Mouse (Mus musculus) heart, postnatal 0 days (tissue): ENCODE data around the gene Plxnb2. TPM values are rescaled to one million over a fixed set of nuclear protein-coding genes. Genes with fewer than 3 reads are reported as not detected.

ENCODE experiments used
- ATAC-seq: fragments of 200-750 bp; cut with Nextera tagmentation; 2 replicates; pipeline ENCODE4 v1.8.0; 2017; ENCODE audit warnings: low read depth, moderate number of reproducible peaks, moderate library complexity; ENCODE audit not compliant: insufficient read depth
- DNase-seq: peaks from one replicate; pipeline ENCODE4 v3.0.0-alpha.2; 2016; ENCODE audit warnings: low spot score
- H3K27ac ChIP-seq: fragments of 300-500 bp; sonication (generic); 2 replicates; pipeline ENCODE4 v1.5.1; 2014; ENCODE audit warnings: low read depth, mild to moderate bottlenecking
- H3K27me3 ChIP-seq: fragments of 300-500 bp; sonication (generic); 2 replicates; pipeline ENCODE4 v1.6.1; 2014; ENCODE audit warnings: low read length, mixed read lengths; ENCODE audit not compliant: control insufficient read depth, insufficient read depth
- H3K36me3 ChIP-seq: fragments of 300-500 bp; sonication (generic); replicated peaks from 2 replicates; pipeline ENCODE4 v1.6.1; 2014; ENCODE audit warnings: low read length, mixed read lengths; ENCODE audit not compliant: control insufficient read depth, insufficient read depth
- H3K4me1 ChIP-seq: fragments of 300-500 bp; sonication (generic); 2 replicates; pipeline ENCODE4 v1.6.1; 2014; ENCODE audit warnings: antibody characterized with exemption; ENCODE audit not compliant: control insufficient read depth, insufficient read depth
- H3K4me2 ChIP-seq: fragments of 300-500 bp; sonication (generic); 2 replicates; pipeline ENCODE4 v1.6.1; 2014; ENCODE audit warnings: low read depth, mild to moderate bottlenecking, low read length, moderate library complexity
- H3K4me3 ChIP-seq: fragments of 300-500 bp; sonication (generic); 2 replicates; pipeline ENCODE4 v1.5.1; 2014; ENCODE audit warnings: low read depth, low read length
- H3K9ac ChIP-seq: fragments of 300-500 bp; sonication (generic); replicated peaks from 2 replicates; pipeline ENCODE4 v1.6.1; 2014; ENCODE audit warnings: low read depth, low read length, mixed read lengths
- H3K9me3 ChIP-seq: fragments of 300-500 bp; sonication (generic); replicated peaks from 2 replicates; pipeline ENCODE4 v1.6.1; 2016; ENCODE audit warnings: low read length; ENCODE audit not compliant: control insufficient read depth
- CTCF ChIP-seq: IDR thresholded peaks from 2 replicates; pipeline ENCODE4 v1.5.1; 2016; ENCODE audit warnings: antibody characterized with exemption, control low read depth, low read depth
- EP300 ChIP-seq: IDR thresholded peaks from 2 replicates; pipeline ENCODE4 v1.6.1; 2016; ENCODE audit warnings: antibody characterized with exemption, low read depth
- WGBS: fragments of 180-500 bp; shearing (Covaris S2); extraction: QIAGEN DNeasy Blood & Tissue Kit; methylation state at CpG from one replicate; pipeline ENCODE4 v1.1.7; 2014; 5-methylcytosine and 5-hydroxymethylcytosine counted together
- polyA plus RNA-seq: library from polyadenylated mRNA; unstranded; fragments of >200 nt; fragmentation: Nextera tagmentation; extraction: Ambion mirVana; gene quantifications from 2 replicates; pipeline ENCODE4 v1.2.1, GENCODE M21; 2015
- total RNA-seq: library from RNA; depleted of rRNA; stranded (reverse); fragments of >200 nt; gene quantifications from 2 replicates; pipeline ENCODE4 v1.2.3, GENCODE M21; 2014; ENCODE audit warnings: low replicate concordance

The Plxnb2 gene
- total and polyA plus RNA-seq, 2 experiments from 2014 or later = 54.5 to 153 TPM

DNA sequence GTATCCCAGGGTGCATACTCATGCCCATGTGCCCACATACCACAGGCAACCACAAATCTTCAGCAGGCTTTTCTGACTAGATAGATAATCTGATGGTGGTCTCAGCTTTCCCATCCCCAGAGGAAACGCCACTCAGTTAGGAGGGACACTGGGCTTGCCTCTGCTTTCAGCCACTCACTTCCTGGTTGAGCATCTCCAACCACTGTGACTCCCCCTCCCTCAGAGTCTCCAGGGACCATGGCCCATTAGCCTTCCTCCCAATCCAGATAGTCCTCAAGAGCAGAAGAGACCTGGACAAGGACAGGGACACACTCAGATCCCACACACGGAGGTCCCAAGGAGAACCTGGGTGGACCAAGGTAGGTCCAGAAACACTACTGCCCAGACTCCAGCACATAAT is 37.5 kb downstream of the Plxnb2 start:
- H3K9me3 ChIP-seq = no peaks in the 10 kb centered on the region
- ATAC-seq (no peak), DNase-seq (no peak)
- H3K4me2 ChIP-seq = no peak overlapping the region
- H3K36me3 ChIP-seq = no peaks in the 10 kb centered on the region
- 60% methylated on average over 2 of the region's 2 CpGs for WGBS
- no peak for TF ChIP-seq EP300
- no peak for TF ChIP-seq CTCF
- H3K4me1 ChIP-seq = peaks cover 12% of the 10 kb centered on the region
- no peak overlapping the region for H3K9ac ChIP-seq
- no peak overlapping the region for H3K4me3 ChIP-seq
- H3K27me3 ChIP-seq = peaks cover 43% of the 10 kb centered on the region
- no peak overlapping the region for H3K27ac ChIP-seq

DNA sequence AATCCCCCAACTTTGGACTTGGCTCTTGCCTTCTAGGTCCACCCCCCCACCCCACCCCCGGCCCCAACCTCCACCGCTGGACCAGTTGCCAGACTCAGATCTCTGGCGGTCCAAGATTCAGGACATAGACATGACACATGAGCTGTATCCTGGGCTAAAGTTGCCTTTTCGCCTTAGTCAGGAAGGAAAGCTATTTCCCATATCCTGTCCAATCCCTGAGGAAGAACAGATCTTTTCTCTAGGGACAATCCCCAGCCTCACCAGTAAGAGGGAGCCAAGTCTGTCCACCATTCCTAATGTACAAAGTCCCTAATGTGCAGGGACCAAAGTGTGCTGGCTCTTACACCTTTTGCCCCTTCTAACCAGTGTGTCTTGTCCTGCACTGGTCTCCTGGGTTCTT is 38.7 kb downstream of the Plxnb2 start:
- H3K4me1 ChIP-seq = peaks cover 10% of the 10 kb centered on the region
- peaks cover 33% of the 10 kb centered on the region for H3K27me3 ChIP-seq
- H3K4me2 ChIP-seq = no peak overlapping the region
- no peaks in the 10 kb centered on the region for H3K36me3 ChIP-seq
- H3K9me3 ChIP-seq = no peaks in the 10 kb centered on the region
- no peak for TF ChIP-seq CTCF
- no peak for TF ChIP-seq EP300
- no peak overlapping the region for H3K27ac ChIP-seq
- no peak overlapping the region for H3K9ac ChIP-seq
- ATAC-seq (no peak), DNase-seq (no peak)
- H3K4me3 ChIP-seq = no peak overlapping the region
- WGBS = 38% methylated on average over 4 of the region's 4 CpGs

GRCm38 (mm10) chr15:89141443-89141842 is 39.1 kb downstream of the Plxnb2 start:
- H3K4me3 ChIP-seq = no peak overlapping the region
- peaks cover 6% of the 10 kb centered on the region; the same call in 1 of the 2 replicates for H3K4me1 ChIP-seq
- DNase-seq (no peak), ATAC-seq (no peak)
- peaks cover 28% of the 10 kb centered on the region for H3K27me3 ChIP-seq
- no peak for TF ChIP-seq CTCF
- TF ChIP-seq EP300 = no peak
- no peak overlapping the region for H3K27ac ChIP-seq
- H3K36me3 ChIP-seq = no peaks in the 10 kb centered on the region
- no peak overlapping the region for H3K9ac ChIP-seq
- H3K4me2 ChIP-seq = no peak overlapping the region
- 39% methylated on average over 5 of the region's 5 CpGs for WGBS
- H3K9me3 ChIP-seq = no peaks in the 10 kb centered on the region

- Histone ChIP-seq H3K4me2 (peak within 1 kb of the TSS; percentile 95), H3K27ac (0 out of 2 replicates have a peak within 1 kb of the TSS, but pooled peaks have one; percentile 23), H3K9me3 (no peaks in the 10 kb centered on the region), H3K27me3 (peaks cover 21% of the 10 kb centered on the region), H3K36me3 (no peaks in the 10 kb centered on the region), H3K4me3 (peak within 1 kb of the TSS; percentile 68), H3K9ac (peak within 1 kb of the TSS; percentile 47), H3K4me1 (peaks cover 6% of the 10 kb centered on the region; the same call in 1 of the 2 replicates)
- no peak for TF ChIP-seq EP300
- no peak for TF ChIP-seq CTCF
- DNase-seq (no peak), ATAC-seq (peak; percentile 63)
- 3% methylated on average over 21 of the region's 21 CpGs for WGBS
Measured at GRCm38 (mm10) chr15:89140659-89141252, 39.8 kb downstream of the Plxnb2 start, which contains the start of gene Mapk12. Mapk12 (minus strand) TSS chr15:89140703.

- ATAC-seq = peak; percentile 25
- Histone ChIP-seq H3K9ac (peak overlapping the region; percentile 47), H3K4me1 (peaks cover 6% of the 10 kb centered on the region; the same call in 1 of the 2 replicates), H3K36me3 (no peaks in the 10 kb centered on the region), H3K4me2 (peak overlapping the region; percentile 95), H3K4me3 (peak overlapping the region; percentile 68), H3K27ac (0 out of 2 replicates have a peak overlapping the region, but pooled peaks have one; percentile 23), H3K9me3 (no peaks in the 10 kb centered on the region), H3K27me3 (peaks cover 15% of the 10 kb centered on the region)
- DNase-seq = peak; percentile 56
- TF ChIP-seq CTCF = no peak
- no peak for TF ChIP-seq EP300
- under 1% methylated on average over 53 of the region's 53 CpGs for WGBS
Measured at GRCm38 (mm10) chr15:89140048-89140658, 40.4 kb downstream of the Plxnb2 start.
